Mouse (Mus musculus) cerebellum, postnatal 10 days (tissue): ENCODE measurements around the gene Siah3.

Source experiments
- DNase-seq, 2 experiments: peaks; one replicate each; pipeline ENCODE4 v3.0.0; 2021; ENCODE audit warnings: mixed read lengths in 2 of 2

Siah3 gene

GRCm38 (mm10) chr14:75468941-75469340 lies 13.2 kb downstream of the Siah3 start:
- DNase-seq: no peak

- DNase-seq: peak; percentile 57 to 62
These were observed 17.5 kb downstream of the Siah3 start for GRCm38 (mm10) chr14:75473061-75473930.

- no peak for DNase-seq
These were observed 20.1 kb downstream of the Siah3 start for GRCm38 (mm10) chr14:75475887-75476286.

- DNase-seq: no peak
These were observed 26.7 kb downstream of the Siah3 start for GRCm38 (mm10) chr14:75482231-75483175.

GRCm38 (mm10) chr14:75483176-75483546 lies 27.4 kb downstream of the Siah3 start:
- DNase-seq: no peak

GRCm38 (mm10) chr14:75487932-75488331 lies 32.1 kb downstream of the Siah3 start:
- no peak for DNase-seq

- no peak for DNase-seq
These were observed 37.9 kb downstream of the Siah3 start for GRCm38 (mm10) chr14:75493555-75494194.

- DNase-seq: no peak
These were observed 39.1 kb downstream of the Siah3 start for GRCm38 (mm10) chr14:75494926-75495325.

GRCm38 (mm10) chr14:75501501-75501990 lies 45.8 kb downstream of the Siah3 start:
- no peak for DNase-seq

GRCm38 (mm10) chr14:75502446-75502845 lies 46.7 kb downstream of the Siah3 start:
- peak; percentile 49 to 58 for DNase-seq

- DNase-seq: no peak
These were observed 48.5 kb downstream of the Siah3 start for GRCm38 (mm10) chr14:75504255-75504654.

GRCm38 (mm10) chr14:75505126-75505840 lies 49.5 kb downstream of the Siah3 start:
- peak in 1 of 2 experiments; percentile 9 for DNase-seq

- DNase-seq: no peak
These were observed 50.5 kb downstream of the Siah3 start for GRCm38 (mm10) chr14:75506246-75506645.

GRCm38 (mm10) chr14:75510125-75510524 lies 54.3 kb downstream of the Siah3 start:
- no peak for DNase-seq

GRCm38 (mm10) chr14:75512946-75513345 lies 57.2 kb downstream of the Siah3 start:
- DNase-seq: no peak

- no peak for DNase-seq
These were observed 60.4 kb downstream of the Siah3 start for GRCm38 (mm10) chr14:75516161-75516560.

GRCm38 (mm10) chr14:75516917-75517595 lies 61.3 kb downstream of the Siah3 start:
- no peak for DNase-seq

- no peak for DNase-seq
These were observed 62.6 kb downstream of the Siah3 start for GRCm38 (mm10) chr14:75518196-75518887.

GRCm38 (mm10) chr14:75518899-75519298 lies 63.1 kb downstream of the Siah3 start:
- DNase-seq: no peak

- DNase-seq: no peak
These were observed 63.9 kb downstream of the Siah3 start for GRCm38 (mm10) chr14:75519668-75520067.

- DNase-seq: no peak
These were observed 68.9 kb downstream of the Siah3 start for GRCm38 (mm10) chr14:75524648-75525047.
